Mouse (Mus musculus) left cerebral cortex, adult 2 months (tissue): ENCODE results near the gene Rnf214. TPM values are rescaled to one million over a fixed set of nuclear protein-coding genes. Genes with fewer than 3 reads are reported as not detected.
A peak's percentile ranks its signal among the peaks of the same experiment; 100 is the strongest.

ENCODE experiments used
- DNase-seq, 2 experiments: peaks; one replicate each; pipeline ENCODE4 v3.0.0; 2021 to 2022; ENCODE audit warnings: low spot score in 2 of 2, mixed read lengths in 1 of 2; ENCODE audit errors: extremely low spot score in 1 of 2
- H3K27ac ChIP-seq: fragments of 200-600 bp; 2 replicates; pipeline ENCODE4 v1.8.1; 2022
- H3K4me3 ChIP-seq: fragments of 200-600 bp; 2 replicates; pipeline ENCODE4 v1.8.1; 2022
- CTCF ChIP-seq: fragments of 200-600 bp; IDR thresholded peaks from 2 replicates; pipeline ENCODE4 v1.8.1; 2022; ENCODE audit warnings: antibody characterized with exemption, mild to moderate bottlenecking, moderate library complexity
- intact Hi-C: fragments of 180-260 bp; cut with DNase I; formaldehyde crosslinking; loops from one replicate; pipeline ENCODE4 v1.15.1; 2025
- total RNA-seq, 2 experiments: library from RNA; stranded (reverse); gene quantifications; 2 replicates each; pipeline ENCODE4 v1.2.3; 2021

The Rnf214 gene
- total RNA-seq, 2 experiments from 2014 or later, result 83.1 to 84.3 TPM

DNA sequence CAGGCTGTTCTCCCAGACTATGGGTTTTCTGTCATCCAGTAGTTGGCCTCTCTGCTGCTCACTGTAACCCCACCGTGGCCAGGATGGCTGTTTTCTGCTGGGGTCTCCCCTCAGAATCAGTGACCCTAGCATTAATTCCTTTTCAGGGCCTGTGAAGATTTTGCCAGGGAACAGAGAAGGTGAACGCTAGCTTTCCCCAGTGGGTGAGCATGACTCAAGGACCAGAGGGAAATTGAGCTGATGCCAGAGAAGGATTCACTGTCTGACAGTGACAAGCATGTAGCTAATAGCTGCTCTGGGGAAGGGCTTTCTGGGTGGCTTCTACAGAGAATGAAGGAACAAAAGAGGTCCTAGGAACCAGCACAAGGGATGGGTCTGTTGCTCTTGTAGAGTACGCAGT, 61.2 kb downstream of the Rnf214 start:
- Histone ChIP-seq H3K4me3 (no peak overlapping the region), H3K27ac (no peak overlapping the region)
- no peak for TF ChIP-seq CTCF
- DNase-seq, result no peak
- intact Hi-C loops, result no loop called here

DNA sequence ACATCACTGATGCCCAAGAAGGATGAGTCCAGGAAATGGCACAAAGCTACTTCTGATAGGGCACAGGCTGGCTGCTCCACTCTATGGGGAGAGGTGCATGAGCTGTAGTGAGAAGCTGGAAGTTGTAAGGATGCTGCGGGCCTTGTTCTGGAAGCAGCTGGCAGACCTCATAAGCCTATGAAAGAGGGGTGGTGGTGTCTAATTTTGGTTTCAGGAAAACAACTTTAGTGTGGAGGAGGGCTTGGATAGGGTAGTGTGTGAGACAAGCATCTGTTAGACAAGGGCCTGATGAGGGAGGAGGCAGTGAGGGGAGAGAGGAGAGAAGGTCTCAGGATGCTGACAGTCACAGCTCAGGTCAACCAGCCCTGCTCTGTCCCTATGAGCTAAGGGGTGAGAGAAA, 62.9 kb downstream of the Rnf214 start:
- intact Hi-C loops, result no loop called here
- Histone ChIP-seq H3K4me3 (no peak overlapping the region), H3K27ac (no peak overlapping the region)
- no peak for DNase-seq
- no peak for TF ChIP-seq CTCF

DNA sequence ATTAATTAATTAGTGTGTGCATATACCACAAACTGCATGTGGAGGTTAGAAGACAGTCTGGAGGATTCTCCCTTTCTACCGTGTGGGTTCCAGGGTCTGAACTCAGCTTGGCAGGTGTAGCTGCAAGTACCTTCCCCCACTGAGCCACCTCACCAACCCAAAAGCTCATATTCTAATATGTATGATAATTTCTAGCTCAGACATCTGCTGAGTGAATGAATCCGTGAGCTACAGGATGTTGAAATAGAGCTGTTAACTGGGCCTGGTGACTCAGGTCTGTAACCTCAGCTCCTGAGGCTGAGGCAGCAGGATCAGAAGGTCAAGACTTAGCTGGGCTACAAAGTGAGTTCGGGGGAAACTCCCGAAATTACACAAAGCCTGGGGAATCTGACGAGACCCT, 63.7 kb downstream of the Rnf214 start:
- DNase-seq, result no peak
- H3K4me3 ChIP-seq, result no peak overlapping the region
- TF ChIP-seq CTCF, result no peak
- H3K27ac ChIP-seq, result no peak overlapping the region
- intact Hi-C loops, result no loop called here

DNA sequence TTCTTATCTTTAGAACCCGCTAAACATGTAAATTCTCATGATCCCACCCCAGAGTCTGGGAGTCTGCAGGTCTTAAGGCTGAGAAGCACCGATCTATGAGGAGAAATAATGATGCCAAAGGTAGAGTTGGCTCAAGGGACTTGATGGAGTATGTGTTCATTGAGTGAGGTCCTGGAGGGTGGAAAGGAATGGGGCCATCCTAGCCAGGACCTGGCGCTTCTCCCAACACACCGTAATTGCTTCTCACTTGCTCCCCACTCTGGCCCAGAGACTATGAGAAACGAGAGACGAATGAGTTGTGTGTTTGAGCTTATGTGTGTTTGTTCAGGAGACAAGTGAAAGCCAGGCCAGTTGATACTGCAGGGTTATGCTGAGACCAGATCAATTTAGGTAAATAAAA, 65.3 kb downstream of the Rnf214 start:
- no peak for DNase-seq
- intact Hi-C loops, result no loop called here
- TF ChIP-seq CTCF, result no peak
- Histone ChIP-seq H3K4me3 (peak overlapping the region; percentile 94), H3K27ac (0 out of 2 replicates have a peak overlapping the region, but pooled peaks have one; percentile 5)

DNA sequence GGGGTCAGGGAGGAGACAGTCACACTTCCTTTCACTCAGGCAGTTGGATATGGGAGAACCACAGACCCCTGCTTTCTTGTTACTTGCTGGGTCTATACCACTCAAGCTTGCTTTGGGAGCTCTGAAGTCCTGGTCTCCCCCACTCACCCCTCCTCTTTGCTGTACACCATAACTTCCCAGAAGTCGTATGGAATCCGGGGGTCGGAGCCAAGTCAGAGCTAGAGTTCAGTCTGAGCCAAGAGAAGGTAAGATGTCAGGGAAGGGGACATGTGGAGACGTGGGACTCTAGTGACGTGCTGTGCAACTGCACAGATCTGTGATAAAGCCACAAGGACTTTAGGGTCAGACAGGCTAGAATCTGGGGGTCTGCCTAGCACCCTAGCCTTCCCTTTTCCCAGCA, 66.4 kb downstream of the Rnf214 start:
- intact Hi-C loops, result no loop called here
- DNase-seq, result no peak
- Histone ChIP-seq H3K4me3 (peak overlapping the region; percentile 94), H3K27ac (peak overlapping the region; percentile 47; the same call in 1 of the 2 replicates)
- no peak for TF ChIP-seq CTCF

DNA sequence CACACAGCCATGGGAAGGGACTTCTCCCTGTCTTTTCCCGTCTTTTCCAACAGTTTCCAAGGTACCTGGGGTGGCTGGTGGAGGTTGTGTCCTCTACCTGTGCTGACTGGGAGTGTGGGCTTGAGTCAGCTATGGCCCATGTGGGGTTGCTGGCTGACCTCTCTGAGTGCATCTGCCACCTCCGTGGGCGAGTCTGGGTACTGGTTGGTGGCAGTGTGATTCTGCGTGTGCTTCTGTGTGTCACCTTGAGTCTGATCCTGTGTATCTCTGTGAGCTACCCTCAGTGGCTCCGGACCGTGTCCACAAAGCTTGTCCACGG, 66.8 kb downstream of the Rnf214 start:
- H3K27ac ChIP-seq, result peak overlapping the region; percentile 47; the same call in 1 of the 2 replicates
- H3K4me3 ChIP-seq, result peak overlapping the region; percentile 94
- TF ChIP-seq CTCF, result no peak
- no peak for DNase-seq
- intact Hi-C loops, result no loop called here

DNA sequence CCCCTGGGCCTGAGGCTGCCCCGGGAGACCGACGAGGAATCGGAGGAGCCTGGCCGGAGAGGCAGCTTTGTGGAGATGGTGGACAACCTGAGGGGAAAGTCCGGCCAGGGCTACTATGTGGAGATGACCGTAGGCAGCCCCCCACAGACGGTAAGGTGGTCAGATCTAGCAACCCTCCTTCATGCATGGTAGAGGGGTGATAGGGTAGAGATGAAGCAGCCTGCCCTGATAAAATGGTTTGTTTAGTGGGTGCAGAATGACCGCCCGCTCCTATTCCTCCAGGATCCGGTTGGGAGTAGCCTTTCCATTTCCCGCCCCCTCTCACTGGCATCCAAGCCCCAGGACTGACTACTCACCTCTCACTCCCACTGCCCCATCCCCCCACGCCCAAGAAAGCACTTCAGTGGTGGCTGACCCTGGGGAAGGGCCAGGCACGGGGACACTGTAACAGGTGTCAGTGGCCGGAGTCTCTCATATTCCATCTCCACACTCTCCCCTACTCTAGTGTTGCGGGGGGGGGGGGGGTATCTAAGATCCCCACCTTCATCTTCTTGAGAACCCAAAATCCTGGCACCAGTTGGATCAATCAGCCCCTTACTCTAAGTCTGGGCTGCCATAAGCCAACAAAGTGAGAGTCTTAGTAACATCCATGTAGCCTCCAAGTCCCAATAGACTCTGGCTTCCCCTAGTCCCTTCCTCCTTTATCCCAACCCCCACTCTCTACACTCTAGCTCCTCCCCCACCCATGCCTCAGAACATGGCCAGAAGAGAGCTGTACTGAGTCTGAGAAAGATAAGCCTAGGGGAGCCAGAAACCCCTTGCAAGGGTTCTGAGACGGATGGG, 67.4 kb downstream of the Rnf214 start:
- intact Hi-C loops, result no loop called here
- TF ChIP-seq CTCF, result no peak
- Histone ChIP-seq H3K27ac (peak overlapping the region; percentile 72), H3K4me3 (peak overlapping the region; percentile 94)
- no peak for DNase-seq

DNA sequence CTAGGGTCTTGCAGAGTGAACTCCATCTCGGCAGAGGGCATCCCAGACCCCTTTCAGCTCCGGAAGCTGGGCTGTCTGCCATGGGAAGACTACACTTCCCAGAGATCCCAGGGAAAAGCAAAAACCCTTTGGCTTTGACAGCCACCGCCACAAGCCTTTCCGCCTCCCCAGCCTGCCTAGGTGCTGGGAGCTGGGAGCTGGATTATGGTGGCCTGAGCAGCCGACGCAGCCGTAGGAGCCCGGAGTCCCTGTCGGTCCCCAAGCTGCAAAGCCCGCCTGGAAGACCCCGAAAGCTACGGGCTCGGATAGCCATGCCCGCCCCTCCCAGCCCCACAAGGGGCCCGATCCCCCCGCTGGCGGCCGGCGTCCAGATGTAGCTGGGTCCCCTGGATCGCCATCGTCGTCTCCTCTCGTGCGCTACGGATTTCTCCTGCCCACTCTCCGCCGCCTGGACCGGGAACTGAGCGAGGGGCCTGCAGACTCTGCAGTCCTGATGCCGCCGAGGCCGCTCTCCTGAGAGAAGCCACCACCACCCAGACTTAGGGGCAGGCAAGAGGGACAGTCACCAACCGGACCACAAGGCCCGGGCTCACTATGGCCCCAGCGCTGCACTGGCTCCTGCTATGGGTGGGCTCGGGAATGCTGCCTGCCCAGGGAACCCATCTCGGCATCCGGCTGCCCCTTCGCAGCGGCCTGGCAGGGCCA, 68.1 kb downstream of the Rnf214 start, which contains the start of gene Bace1:
Gene Bace1, plus strand, starts transcription at position 147 of the 705 bp plus-strand sequence.
- intact Hi-C loops, result loop anchor here (1.0 kb wide), 1 partner anchor 68 kb away; the partner anchor contains the start of genes Pcsk7 and Rnf214
- Histone ChIP-seq H3K4me3 (peak within 1 kb of the TSS; percentile 94), H3K27ac (peak within 1 kb of the TSS; percentile 72)
- DNase-seq, result peak; percentile 78 to 85
- peak; percentile 44 for TF ChIP-seq CTCF

DNA sequence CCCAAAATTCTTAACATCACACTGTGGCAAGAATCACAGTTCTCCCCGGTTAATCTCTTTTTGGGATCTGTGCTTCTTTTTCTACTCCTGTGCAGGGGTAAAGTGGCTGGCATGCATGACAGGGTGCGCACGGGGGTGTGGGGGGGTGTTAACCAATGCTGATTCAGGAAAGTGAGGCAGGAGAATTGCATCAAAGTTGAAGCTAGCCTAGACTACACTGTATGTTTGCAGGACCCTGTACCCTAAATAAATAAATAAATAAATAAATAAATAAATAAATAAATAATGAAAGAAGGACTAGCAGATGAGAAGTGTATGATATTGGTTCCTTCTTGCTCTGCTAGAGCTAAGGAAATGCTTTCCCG, 68.7 kb downstream of the Rnf214 start:
- no peak for TF ChIP-seq CTCF
- intact Hi-C loops, result loop anchor here (1.0 kb wide), 1 partner anchor 68 kb away; the partner anchor contains the start of genes Pcsk7 and Rnf214
- DNase-seq, result no peak
- peak overlapping the region; percentile 94 for H3K4me3 ChIP-seq
- peak overlapping the region; percentile 72; the same call in 1 of the 2 replicates for H3K27ac ChIP-seq

DNA sequence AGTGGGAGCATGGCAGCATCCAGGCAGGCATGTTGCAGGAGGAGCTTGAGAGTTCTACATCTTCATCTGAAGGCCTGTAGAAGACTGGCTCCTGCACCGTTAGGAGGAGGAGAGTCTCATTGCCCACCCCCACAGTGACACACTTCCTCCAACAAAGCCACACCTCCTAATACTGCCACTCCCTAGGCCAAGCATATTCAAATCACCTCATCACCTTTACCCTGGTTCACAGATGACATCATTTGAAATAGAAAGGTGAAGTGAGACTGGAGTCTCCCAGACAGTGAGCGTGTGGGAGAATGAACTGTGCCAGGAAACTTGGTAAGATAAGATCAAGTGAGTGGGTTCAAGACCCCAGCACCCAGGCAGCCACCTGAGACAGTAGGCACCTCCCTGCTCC, 73.2 kb downstream of the Rnf214 start:
- Histone ChIP-seq H3K4me3 (no peak overlapping the region), H3K27ac (no peak overlapping the region)
- intact Hi-C loops, result no loop called here
- DNase-seq, result no peak
- no peak for TF ChIP-seq CTCF

DNA sequence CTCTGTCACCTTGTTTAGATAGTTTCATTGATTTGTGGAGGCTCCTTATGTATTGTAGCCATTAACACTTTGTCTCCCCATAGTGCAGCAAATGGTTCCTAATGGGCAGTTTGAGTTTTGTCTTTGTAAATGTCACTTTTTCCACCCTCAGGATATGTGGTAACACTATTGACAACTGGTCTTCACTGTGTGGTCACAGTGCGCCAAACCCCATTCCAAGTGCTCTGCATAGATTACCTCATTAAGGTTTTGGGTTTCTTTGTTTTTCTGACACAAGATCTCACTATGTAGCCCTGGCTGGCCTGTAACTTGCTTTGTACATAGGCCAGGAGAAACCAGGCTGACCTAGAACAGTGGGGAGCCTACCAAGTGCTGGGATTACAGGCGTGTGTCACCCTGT, 73.8 kb downstream of the Rnf214 start:
- intact Hi-C loops, result no loop called here
- DNase-seq, result no peak
- Histone ChIP-seq H3K4me3 (no peak overlapping the region), H3K27ac (no peak overlapping the region)
- no peak for TF ChIP-seq CTCF

DNA sequence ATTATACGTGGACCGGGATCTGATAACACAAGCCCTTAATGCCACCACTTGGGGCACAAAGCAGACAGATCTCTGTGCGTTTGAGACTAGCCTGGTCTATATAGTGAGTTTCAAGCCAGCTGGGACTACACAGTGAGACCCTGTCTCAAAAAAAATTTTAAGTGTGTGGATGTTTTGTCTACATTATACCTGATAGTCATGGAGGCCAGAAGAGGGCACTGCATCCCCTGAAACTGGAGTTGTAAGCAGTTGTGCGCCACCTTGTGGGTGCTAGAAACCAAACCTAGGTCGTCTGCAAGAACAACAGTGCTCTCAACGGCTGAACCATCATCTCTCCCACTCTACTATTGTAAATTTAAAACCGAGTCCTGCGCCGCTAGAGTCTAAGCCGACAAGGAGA, 77.6 kb downstream of the Rnf214 start:
- H3K4me3 ChIP-seq, result peak overlapping the region; percentile 93
- peak in 1 of 2 experiments; percentile 70 for DNase-seq
- TF ChIP-seq CTCF, result peak; percentile 79
- intact Hi-C loops, result loop anchor here (2.0 kb wide), 1 partner anchor 416 kb away; no protein-coding TSS in a partner anchor
- no peak overlapping the region for H3K27ac ChIP-seq
